Mouse (Mus musculus) bone marrow, adult 2 months (tissue): Measurements from ENCODE around the gene Fam131b. TPM values are rescaled to one million over a fixed set of nuclear protein-coding genes. Genes with fewer than 3 reads are reported as not detected.

Experiments
- H3K27ac ChIP-seq: fragments of 200-500 bp; 2 replicates; pipeline ENCODE4 v1.5.1; 2012; ENCODE audit warnings: low read depth, mild to moderate bottlenecking, control low read depth, inconsistent platforms, low read length; ENCODE audit not compliant: control insufficient read depth, poor library complexity, insufficient read depth
- H3K4me1 ChIP-seq: fragments of 200-500 bp; 2 replicates; pipeline ENCODE4 v1.6.1; 2011; ENCODE audit warnings: low read length; ENCODE audit not compliant: control insufficient read depth, insufficient read depth
- H3K4me3 ChIP-seq: fragments of 200-500 bp; replicated peaks from 2 replicates; pipeline ENCODE3; 2011; ENCODE audit warnings: mild to moderate bottlenecking, low read depth, low read length, control low read depth; ENCODE audit not compliant: control insufficient read depth
- CTCF ChIP-seq: fragments of 200-500 bp; IDR thresholded peaks from 2 replicates; pipeline ENCODE4 v1.5.1; 2011; ENCODE audit warnings: low read length, control low read depth; ENCODE audit not compliant: control insufficient read depth, insufficient read depth
- POLR2A ChIP-seq: fragments of 200-500 bp; IDR thresholded peaks from 2 replicates; pipeline ENCODE4 v1.6.1; 2011; ENCODE audit warnings: low read depth, mild to moderate bottlenecking, control low read depth, low read length, borderline replicate concordance; ENCODE audit not compliant: control insufficient read depth
- WGBS: fragments of 180-500 bp; shearing (Covaris S2); methylation state at CpG from one replicate; pipeline ENCODE4 v1.1.7; 2018; 5-methylcytosine and 5-hydroxymethylcytosine counted together
- polyA plus RNA-seq: library from polyadenylated mRNA; stranded (reverse); fragments of >200 nt; gene quantifications from 2 replicates; pipeline ENCODE4 v1.2.4, GENCODE M21; 2011; ENCODE audit warnings: low replicate concordance; ENCODE audit not compliant: missing spikeins, insufficient read depth, insufficient read length

Gene Fam131b
- polyA plus RNA-seq, 1 experiment: 0.85 TPM

DNA sequence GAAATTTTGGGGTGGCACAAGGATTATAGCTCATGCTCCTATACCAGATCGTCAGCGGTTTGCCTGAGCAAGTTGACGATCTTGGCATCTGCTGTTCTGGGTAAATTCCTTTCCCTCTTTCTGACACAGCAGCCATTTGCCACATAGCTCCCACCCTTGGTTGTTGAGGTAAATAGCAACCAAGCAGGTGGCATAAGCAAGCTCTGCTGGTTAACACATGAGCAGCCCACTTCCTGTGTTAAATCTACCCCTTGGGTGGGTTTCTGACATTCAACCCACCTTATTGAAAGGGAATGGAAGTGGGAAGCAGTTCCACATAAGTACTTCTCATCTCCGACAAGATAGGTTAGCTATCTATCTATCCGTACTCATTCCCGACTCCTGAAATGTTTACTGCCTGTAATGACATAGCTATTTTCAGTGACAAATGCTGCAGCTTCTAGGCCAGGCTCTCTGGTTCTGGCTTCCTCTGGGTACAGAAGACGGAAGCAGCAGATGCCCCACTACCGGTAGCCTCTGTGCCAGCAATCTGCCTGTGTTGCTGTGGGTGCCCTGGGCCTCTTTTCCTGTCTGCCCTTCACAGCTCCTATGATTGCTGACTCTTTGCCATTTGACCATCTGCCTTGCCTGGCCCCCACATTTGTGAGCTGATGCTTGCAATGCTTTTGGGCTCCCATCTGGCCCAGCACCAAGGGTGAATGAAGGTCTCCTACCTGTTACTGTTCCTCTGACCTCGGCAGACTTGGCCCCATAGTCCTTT lies 19.1 kb upstream of the Fam131b start:
- WGBS: 19% methylated on average over 9 of the region's 9 CpGs
- H3K27ac ChIP-seq: peak overlapping the region; percentile 34; the same call in 1 of the 2 replicates
- no peaks in the 10 kb centered on the region; the same call in 1 of the 2 replicates for H3K4me1 ChIP-seq
- H3K4me3 ChIP-seq: no peak overlapping the region
- no peak for TF ChIP-seq CTCF
- no peak for TF ChIP-seq POLR2A

GRCm38 (mm10) chr6:42342171-42342570 lies 17.7 kb upstream of the Fam131b start:
- WGBS: 43% methylated on average over 1 of the region's 1 CpGs
- Histone ChIP-seq H3K27ac (no peak overlapping the region), H3K4me1 (no peaks in the 10 kb centered on the region; the same call in 1 of the 2 replicates), H3K4me3 (no peak overlapping the region)
- TF ChIP-seq POLR2A (no peak), CTCF (no peak)

DNA sequence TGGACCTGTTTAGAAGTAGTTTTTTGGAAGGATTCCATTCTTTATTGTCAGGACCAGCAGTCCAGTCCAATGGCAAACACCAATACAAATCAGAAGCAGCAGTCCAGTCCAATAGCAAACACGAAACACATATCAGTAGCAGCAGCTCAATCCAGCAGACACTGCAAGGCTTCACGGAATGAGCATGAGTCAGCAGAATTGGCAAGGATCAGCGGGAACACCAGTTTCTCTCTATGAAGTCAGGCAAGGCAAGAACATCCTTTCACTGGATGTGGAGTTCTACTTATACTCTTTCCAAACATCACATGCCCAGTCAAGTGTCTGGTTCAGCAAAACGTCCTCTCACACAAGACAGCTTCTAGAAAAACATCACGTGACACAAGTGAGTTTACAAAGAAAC lies 15.5 kb upstream of the Fam131b start:
- 83% methylated on average over 5 of the region's 5 CpGs for WGBS
- no peaks in the 10 kb centered on the region; the same call in 1 of the 2 replicates for H3K4me1 ChIP-seq
- TF ChIP-seq CTCF: no peak
- TF ChIP-seq POLR2A: no peak
- H3K4me3 ChIP-seq: no peak overlapping the region
- no peak overlapping the region for H3K27ac ChIP-seq

DNA sequence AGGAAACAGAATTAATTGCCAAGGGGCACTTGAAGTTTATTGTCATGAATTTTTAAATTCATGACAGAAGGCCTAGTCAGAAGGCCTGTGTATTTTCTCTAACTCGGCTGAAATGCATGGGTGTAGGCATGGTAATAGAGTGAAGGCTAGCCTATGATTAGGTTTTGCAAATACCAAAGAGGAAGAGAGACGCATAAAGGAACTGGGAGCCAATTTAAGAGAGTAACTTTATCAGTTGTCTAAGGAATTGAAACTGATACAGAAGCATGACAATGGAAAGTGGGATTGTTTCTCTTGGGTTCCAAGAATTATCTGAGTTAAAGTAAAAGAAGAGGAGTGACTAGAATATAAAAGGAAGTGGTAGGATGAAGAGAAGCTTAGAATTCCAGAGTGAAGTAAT lies 14.7 kb upstream of the Fam131b start:
- H3K4me1 ChIP-seq: no peaks in the 10 kb centered on the region; the same call in 1 of the 2 replicates
- 62% methylated on average over 2 of the region's 2 CpGs for WGBS
- H3K4me3 ChIP-seq: no peak overlapping the region
- TF ChIP-seq POLR2A (no peak), CTCF (no peak)
- H3K27ac ChIP-seq: no peak overlapping the region

DNA sequence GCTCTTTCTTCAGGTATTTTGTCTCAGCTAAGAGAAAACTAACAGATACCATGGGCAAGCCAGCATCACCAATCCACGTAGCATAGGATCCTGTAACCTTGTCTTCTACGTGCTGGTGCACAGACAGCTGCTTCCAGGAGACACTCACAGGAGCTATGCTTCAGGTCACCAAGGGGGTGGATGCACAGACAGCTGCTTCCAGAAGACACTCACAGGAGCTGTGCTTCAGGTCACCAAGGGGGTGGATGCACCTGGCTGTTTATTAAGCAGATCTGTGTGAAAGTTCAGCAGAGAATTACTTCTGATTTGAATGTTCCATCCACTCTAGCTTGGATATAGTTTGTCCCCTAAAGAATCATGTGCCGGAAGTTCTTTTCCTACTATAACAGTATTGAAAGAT lies 6.5 kb upstream of the Fam131b start:
- no peaks in the 10 kb centered on the region for H3K4me1 ChIP-seq
- 82% methylated on average over 3 of the region's 3 CpGs for WGBS
- H3K27ac ChIP-seq: no peak overlapping the region
- no peak for TF ChIP-seq POLR2A
- TF ChIP-seq CTCF: no peak
- no peak overlapping the region for H3K4me3 ChIP-seq

DNA sequence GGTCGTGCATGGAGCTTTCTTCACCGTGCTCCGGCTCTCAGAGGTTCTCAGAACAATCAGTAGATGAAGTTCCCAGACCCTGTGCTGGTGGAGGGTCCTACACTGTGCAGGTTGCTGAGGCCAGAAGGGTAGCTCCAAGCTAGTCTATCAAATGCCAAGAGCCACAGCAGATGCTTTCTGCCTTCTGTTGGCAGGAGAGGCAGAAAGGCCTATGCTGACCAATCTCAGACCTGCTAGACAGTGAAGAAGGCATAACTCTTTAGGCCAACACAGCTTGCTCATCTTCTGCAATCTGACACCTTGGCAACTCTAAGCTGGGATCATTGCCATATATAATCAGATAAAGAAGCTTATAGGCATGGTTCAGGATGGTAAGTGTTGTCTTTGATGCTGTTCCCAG lies 5.8 kb upstream of the Fam131b start:
- no peaks in the 10 kb centered on the region for H3K4me1 ChIP-seq
- 79% methylated on average over 3 of the region's 3 CpGs for WGBS
- TF ChIP-seq POLR2A (no peak), CTCF (no peak)
- no peak overlapping the region for H3K4me3 ChIP-seq
- H3K27ac ChIP-seq: no peak overlapping the region

DNA sequence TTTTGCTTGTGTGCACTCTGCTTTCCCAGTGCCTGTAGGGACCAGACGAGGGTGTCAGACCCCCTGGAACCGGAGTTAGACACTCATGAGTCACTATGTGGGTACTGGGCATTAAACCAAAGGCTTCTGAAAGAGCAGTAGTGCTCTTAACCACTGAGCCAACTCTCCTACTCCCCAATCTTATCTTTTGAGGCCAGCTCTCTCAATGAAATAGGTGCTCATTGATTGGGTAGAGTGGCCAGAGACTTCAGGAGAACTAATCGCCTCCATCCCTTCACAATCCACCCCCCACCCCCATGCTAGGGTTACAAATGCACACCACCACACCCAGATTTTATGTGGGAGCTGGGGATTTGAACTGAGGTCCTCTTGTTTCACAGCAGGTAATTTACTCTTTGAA lies 4.3 kb upstream of the Fam131b start:
- 67% methylated on average over 3 of the region's 3 CpGs for WGBS
- TF ChIP-seq POLR2A (no peak), CTCF (no peak)

GRCm38 (mm10) chr6:42326509-42326908 lies 2.1 kb upstream of the Fam131b start:
- no peak for TF ChIP-seq CTCF
- no peak for TF ChIP-seq POLR2A
- WGBS: 79% methylated on average over 3 of the region's 3 CpGs
- no peak overlapping the region for H3K4me3 ChIP-seq

More for the DNA sequence above, 4.3 kb upstream of the Fam131b start:
- Histone ChIP-seq H3K4me1 (no peaks in the 10 kb centered on the region), H3K4me3 (no peak overlapping the region), H3K27ac (no peak overlapping the region)

More at GRCm38 (mm10) chr6:42326509-42326908, 2.1 kb upstream of the Fam131b start:
- H3K27ac ChIP-seq: no peak overlapping the region
- H3K4me1 ChIP-seq: no peaks in the 10 kb centered on the region
